Mouse (Mus musculus): ENCODE results near the gene Pkn2. TPM values are rescaled to one million over a fixed set of nuclear protein-coding genes. Genes with fewer than 3 reads are reported as not detected.
A peak's percentile ranks its signal among the peaks of the same experiment; 100 is the strongest.

Pkn2 gene
- 31.0 and 31.4 TPM in 2 replicates for total RNA-seq (2014; rRNA removed)
- 4.7 and 5.0 TPM in 2 replicates for polyA plus RNA-seq (2012; rRNA removed)

DNA sequence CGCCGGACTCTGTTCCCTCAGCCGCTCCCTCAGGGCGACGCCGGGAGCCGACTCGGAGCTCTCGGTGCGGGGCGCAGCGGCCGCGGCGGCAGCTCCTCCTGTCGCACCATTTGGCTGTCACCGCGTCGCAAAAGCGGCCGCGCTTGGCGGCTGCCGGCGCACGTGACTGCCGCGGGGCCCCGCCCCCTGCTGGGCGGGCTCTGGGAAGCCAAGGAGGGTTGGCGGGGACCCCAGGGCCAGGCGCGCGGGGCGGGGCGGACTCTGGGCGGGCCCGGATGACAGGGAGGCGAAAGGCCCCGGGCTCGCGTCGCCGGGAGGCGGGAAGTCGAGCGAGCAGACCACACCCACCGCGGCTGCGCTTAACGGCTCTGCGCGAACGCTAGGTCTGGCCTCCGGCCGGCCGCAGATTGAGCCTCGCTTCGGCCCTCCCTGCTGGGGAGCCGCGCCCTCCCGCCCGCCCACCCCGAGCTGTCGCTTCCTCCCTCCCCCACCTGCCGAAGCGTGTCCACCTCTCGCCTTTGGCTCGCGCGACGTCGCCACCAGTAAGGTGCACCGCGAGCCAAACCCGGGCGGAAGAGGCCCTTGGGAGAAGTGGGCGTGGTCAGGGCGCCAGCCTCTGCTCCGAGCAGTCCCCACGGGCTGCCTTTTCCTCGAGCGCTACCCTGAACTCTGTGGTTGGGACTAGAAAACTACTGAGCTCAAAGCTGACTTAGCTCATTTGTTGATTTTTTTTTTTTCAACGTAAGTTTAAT, at the start of gene Pkn2:
Pkn2 (minus strand) TSS at position 133 of the 752 bp plus-strand sequence.
- peak; percentile 89 for DNase-seq (ENCODE audit: extremely low read depth, low read depth, low spot score)
- Histone ChIP-seq H3K27ac (replicated peaks; ENCODE audit: insufficient read depth, low read depth, low read length) (peak within 1 kb of the TSS; percentile 85), H3K27me3 (ENCODE audit: control insufficient read depth, insufficient read depth, low read length) (no peaks in the 10 kb centered on the region), H3K79me2 (ENCODE audit: control insufficient read depth, insufficient read depth, low read length) (peaks cover 3% of the 10 kb centered on the region; the same call in 1 of the 2 replicates), H3K9ac (ENCODE audit: low read depth, low read length) (peak within 1 kb of the TSS; percentile 98), H3K4me1 (ENCODE audit: control insufficient read depth, insufficient read depth, low read length) (no peaks in the 10 kb centered on the region; the same call in 1 of the 2 replicates), H3K36me3 (ENCODE audit: control insufficient read depth, insufficient read depth, low read length) (no peaks in the 10 kb centered on the region), H3K4me3 (ENCODE audit: insufficient read depth, low read depth, low read length) (peak within 1 kb of the TSS; percentile 100)
- WGBS: under 1% methylated on average over 82 of the region's 84 CpGs
- TF ChIP-seq POLR2A (IDR thresholded peaks at IDR 0.05; ENCODE audit: extremely low read depth, insufficient read depth, low read length) (peak; percentile 91), CTCF (IDR thresholded peaks at IDR 0.05; ENCODE audit: low read depth, low read length) (no peak)

DNA sequence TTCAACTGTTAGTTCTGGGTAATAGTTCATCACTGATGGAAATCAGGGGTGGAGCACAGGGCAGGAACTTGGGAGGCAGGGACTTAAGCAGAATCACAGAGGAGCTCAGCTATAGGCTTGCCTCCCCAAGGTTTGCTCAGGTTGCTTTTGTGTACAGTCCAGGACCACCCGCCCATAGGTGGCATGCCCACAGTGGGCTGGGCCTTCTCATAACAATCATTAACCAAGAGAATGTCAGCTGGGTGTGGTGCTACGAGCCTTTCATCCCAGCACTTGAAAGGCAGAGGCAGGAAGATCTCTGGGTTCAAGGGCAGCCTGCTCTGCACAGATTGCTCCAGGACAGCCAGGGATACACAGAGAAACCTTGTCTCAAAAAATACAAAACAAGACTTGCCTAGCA, 48.1 kb upstream of the Pkn2 start:
- Histone ChIP-seq H3K9ac (ENCODE audit: low read depth, low read length) (no peak overlapping the region), H3K27me3 (ENCODE audit: control insufficient read depth, insufficient read depth, low read length) (no peaks in the 10 kb centered on the region), H3K4me3 (ENCODE audit: insufficient read depth, low read depth, low read length) (no peak overlapping the region), H3K27ac (replicated peaks; ENCODE audit: insufficient read depth, low read depth, low read length) (no peak overlapping the region), H3K79me2 (ENCODE audit: control insufficient read depth, insufficient read depth, low read length) (no peaks in the 10 kb centered on the region), H3K36me3 (ENCODE audit: control insufficient read depth, insufficient read depth, low read length) (no peaks in the 10 kb centered on the region), H3K4me1 (ENCODE audit: control insufficient read depth, insufficient read depth, low read length) (no peaks in the 10 kb centered on the region; the same call in 1 of the 2 replicates)
- TF ChIP-seq POLR2A (IDR thresholded peaks at IDR 0.05; ENCODE audit: extremely low read depth, insufficient read depth, low read length): no peak
- TF ChIP-seq CTCF (IDR thresholded peaks at IDR 0.05; ENCODE audit: low read depth, low read length): no peak
- WGBS: 75% methylated on average over 2 of the region's 2 CpGs
- no peak for DNase-seq (ENCODE audit: extremely low read depth, low read depth, low spot score)

DNA sequence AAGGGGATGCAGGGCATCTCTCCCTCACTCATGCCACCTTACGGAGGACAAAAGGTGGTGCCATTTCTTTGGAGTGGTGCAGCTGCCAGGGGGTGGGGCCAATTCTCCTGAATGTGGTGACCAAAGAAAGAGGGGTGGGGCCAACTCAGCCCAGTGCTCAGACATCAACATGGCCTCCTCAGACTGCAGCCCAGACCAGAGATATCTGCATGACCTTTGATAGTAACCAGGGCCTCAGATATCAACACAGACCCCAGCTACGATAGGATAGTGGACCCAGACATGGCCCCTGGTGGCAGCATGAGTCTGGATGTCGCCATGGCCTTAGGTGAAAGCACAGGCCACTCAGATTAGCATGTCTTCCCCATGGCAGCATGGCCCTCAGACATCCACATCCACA, 45.5 kb upstream of the Pkn2 start:
- no peak for DNase-seq (ENCODE audit: extremely low read depth, low read depth, low spot score)
- H3K27me3 ChIP-seq (ENCODE audit: control insufficient read depth, insufficient read depth, low read length): no peaks in the 10 kb centered on the region
- H3K79me2 ChIP-seq (ENCODE audit: control insufficient read depth, insufficient read depth, low read length): no peaks in the 10 kb centered on the region
- no peaks in the 10 kb centered on the region for H3K36me3 ChIP-seq (ENCODE audit: control insufficient read depth, insufficient read depth, low read length)
- 91% methylated on average over 3 of the region's 3 CpGs for WGBS
- TF ChIP-seq CTCF (IDR thresholded peaks at IDR 0.05; ENCODE audit: low read depth, low read length): no peak
- no peak for TF ChIP-seq POLR2A (IDR thresholded peaks at IDR 0.05; ENCODE audit: extremely low read depth, insufficient read depth, low read length)
- H3K4me1 ChIP-seq (ENCODE audit: control insufficient read depth, insufficient read depth, low read length): no peaks in the 10 kb centered on the region; the same call in 1 of the 2 replicates
- H3K27ac ChIP-seq (replicated peaks; ENCODE audit: insufficient read depth, low read depth, low read length): no peak overlapping the region
- H3K9ac ChIP-seq (ENCODE audit: low read depth, low read length): no peak overlapping the region
- no peak overlapping the region for H3K4me3 ChIP-seq (ENCODE audit: insufficient read depth, low read depth, low read length)

DNA sequence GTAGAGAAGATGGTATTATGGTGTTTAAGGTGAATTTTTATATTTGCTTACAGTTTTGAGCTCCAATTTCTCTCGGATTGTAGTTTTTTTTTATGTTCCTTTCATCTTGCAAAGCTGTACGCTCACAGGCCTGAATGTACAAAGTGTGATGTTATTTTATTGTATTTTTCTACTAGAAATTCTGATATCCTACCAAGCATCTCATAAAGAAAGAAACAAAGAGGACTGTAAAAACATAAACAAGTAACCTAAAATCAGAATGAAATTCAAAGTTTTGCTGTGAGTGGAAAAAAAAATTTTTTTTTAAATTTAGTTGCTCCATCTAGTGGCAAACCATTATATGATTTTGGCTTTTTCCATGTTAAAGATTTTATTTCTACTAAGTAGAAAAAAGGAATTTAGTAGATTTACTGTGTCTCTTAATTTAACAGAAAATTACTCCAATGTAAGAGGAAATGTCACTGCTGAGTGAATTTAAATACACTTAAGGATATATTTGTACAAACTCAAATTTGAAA, 43.1 kb upstream of the Pkn2 start:
- H3K27me3 ChIP-seq (ENCODE audit: control insufficient read depth, insufficient read depth, low read length): no peaks in the 10 kb centered on the region
- no peak overlapping the region for H3K4me3 ChIP-seq (ENCODE audit: insufficient read depth, low read depth, low read length)
- DNase-seq (ENCODE audit: extremely low read depth, low read depth, low spot score): peak; percentile 9
- no peak overlapping the region for H3K9ac ChIP-seq (ENCODE audit: low read depth, low read length)
- TF ChIP-seq CTCF (IDR thresholded peaks at IDR 0.05; ENCODE audit: low read depth, low read length) (0 out of 2 replicates have a peak, but pooled peaks have one; percentile 32), POLR2A (IDR thresholded peaks at IDR 0.05; ENCODE audit: extremely low read depth, insufficient read depth, low read length) (no peak)
- no peaks in the 10 kb centered on the region; the same call in 1 of the 2 replicates for H3K4me1 ChIP-seq (ENCODE audit: control insufficient read depth, insufficient read depth, low read length)
- H3K79me2 ChIP-seq (ENCODE audit: control insufficient read depth, insufficient read depth, low read length): no peaks in the 10 kb centered on the region
- H3K36me3 ChIP-seq (ENCODE audit: control insufficient read depth, insufficient read depth, low read length): no peaks in the 10 kb centered on the region
- H3K27ac ChIP-seq (replicated peaks; ENCODE audit: insufficient read depth, low read depth, low read length): no peak overlapping the region
- WGBS: 64% methylated on average over 2 of the region's 2 CpGs

DNA sequence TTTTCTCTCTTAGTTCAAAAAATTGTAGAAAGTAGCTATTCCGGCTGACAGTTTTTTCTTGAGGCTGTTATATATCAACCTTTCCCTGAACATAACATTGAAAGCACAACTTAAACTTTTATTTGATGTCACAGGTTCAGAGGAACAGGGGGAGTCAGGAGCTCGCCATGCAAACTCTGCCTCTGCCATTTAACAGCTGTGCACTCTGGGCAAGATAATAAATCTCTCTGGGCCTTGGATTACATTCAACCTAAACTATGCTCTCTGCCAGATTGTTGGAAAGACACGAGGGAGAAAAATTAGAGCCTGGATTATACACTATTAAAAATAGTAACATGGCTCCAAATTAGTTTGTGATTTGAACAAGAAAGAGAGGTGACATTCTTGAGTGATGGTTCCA, 37.3 kb upstream of the Pkn2 start:
- no peak overlapping the region for H3K9ac ChIP-seq (ENCODE audit: low read depth, low read length)
- no peak overlapping the region for H3K27ac ChIP-seq (replicated peaks; ENCODE audit: insufficient read depth, low read depth, low read length)
- H3K4me1 ChIP-seq (ENCODE audit: control insufficient read depth, insufficient read depth, low read length): no peaks in the 10 kb centered on the region; the same call in 1 of the 2 replicates
- H3K27me3 ChIP-seq (ENCODE audit: control insufficient read depth, insufficient read depth, low read length): no peaks in the 10 kb centered on the region
- no peak overlapping the region for H3K4me3 ChIP-seq (ENCODE audit: insufficient read depth, low read depth, low read length)
- H3K79me2 ChIP-seq (ENCODE audit: control insufficient read depth, insufficient read depth, low read length): no peaks in the 10 kb centered on the region
- WGBS: 84% methylated on average over 3 of the region's 3 CpGs
- no peak for TF ChIP-seq POLR2A (IDR thresholded peaks at IDR 0.05; ENCODE audit: extremely low read depth, insufficient read depth, low read length)
- no peak for TF ChIP-seq CTCF (IDR thresholded peaks at IDR 0.05; ENCODE audit: low read depth, low read length)
- DNase-seq (ENCODE audit: extremely low read depth, low read depth, low spot score): no peak
- H3K36me3 ChIP-seq (ENCODE audit: control insufficient read depth, insufficient read depth, low read length): no peaks in the 10 kb centered on the region

All from liver, adult 2 months (tissue).